Mouse (Mus musculus): ENCODE results near the gene Pear1. TPM values are rescaled to one million over a fixed set of nuclear protein-coding genes. Genes with fewer than 3 reads are reported as not detected.

Pear1 gene
- total RNA-seq, 2 experiments from 2014 or later, result 9.9 TPM

DNA sequence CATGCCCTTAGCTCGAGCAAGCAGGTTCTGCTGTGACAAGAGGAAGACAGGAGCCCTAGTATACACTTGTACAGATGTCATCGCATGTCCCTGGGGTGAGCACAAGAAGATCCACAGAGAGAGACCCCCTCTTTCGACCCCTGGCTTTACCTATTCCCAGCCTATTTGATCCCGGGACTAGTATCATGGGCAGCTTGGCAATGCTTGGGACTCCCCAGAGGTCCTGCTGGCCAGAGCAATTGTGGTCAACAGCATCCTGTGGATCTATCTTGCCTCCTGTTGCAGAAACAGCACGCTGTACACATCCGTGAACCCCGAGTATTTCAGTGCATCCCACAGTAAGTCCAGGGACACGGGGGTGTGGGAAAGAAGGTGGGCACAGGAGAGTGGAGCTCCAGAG, 12.8 kb downstream of the Pear1 start:
- no peak for DNase-seq (ENCODE audit: low spot score in 2 of 2)

DNA sequence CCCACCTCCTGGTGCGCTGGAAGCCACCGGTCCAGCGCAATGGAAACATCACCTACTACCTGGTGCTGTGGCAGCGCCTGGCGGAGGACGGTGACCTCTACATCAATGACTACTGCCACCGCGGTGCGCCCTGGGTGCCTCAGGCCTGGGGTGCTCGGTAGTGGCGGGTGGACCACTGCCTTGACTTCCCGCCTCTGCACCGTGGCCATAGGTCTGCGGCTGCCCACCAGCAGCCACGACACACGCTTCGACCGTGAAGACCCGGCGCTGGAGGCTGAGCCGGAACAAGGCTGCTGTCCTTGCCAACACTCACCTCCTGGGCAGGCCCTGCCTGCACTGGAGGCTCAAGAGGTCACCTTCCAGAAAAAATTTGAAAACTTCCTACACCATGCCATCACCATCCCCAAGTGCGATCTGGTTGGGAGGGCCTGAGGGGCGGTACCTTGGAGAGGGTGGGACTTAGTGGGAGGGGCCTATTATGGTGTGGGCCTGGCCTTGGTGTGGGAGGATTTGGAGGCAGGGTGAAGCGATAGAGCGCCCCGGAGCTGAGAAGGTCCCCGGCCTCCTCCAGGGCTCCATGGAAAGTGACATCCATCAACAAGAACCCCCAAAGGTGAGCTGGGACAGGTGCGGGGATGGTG, 14.7 kb downstream of the Pear1 start:
- no peak for DNase-seq (ENCODE audit: low spot score in 2 of 2)

DNA sequence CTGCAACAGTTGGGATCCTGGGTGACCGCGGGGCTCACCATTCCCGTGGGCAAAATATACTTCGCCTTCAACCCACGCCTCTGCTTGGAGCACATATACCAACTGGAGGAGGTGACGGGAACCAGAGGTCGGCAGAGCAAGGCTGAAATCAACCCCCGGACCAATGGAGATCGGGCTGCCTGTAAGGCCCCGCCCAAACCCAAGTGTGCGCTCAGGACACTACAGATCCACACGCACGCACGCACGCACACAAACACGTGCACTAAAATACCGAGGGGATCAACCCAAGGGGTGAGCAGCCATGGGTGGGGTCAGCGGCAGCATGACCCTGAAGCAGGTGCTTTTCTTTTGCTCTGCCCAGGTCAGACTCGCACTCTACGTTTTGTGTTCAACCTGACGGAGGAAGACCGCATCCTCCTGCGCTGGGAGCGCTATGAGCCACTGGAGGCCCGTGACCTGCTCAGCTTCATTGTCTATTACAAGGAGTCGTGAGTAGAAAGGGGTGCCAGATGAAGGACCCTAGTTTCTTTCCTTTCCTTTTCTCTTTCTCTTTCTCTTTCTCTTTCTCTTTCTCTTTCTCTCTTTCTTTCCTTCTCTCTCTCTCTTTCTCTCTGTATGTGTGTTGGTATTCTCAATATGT, 19.9 kb downstream of the Pear1 start:
- DNase-seq (ENCODE audit: low spot score in 2 of 2), result no peak

DNA sequence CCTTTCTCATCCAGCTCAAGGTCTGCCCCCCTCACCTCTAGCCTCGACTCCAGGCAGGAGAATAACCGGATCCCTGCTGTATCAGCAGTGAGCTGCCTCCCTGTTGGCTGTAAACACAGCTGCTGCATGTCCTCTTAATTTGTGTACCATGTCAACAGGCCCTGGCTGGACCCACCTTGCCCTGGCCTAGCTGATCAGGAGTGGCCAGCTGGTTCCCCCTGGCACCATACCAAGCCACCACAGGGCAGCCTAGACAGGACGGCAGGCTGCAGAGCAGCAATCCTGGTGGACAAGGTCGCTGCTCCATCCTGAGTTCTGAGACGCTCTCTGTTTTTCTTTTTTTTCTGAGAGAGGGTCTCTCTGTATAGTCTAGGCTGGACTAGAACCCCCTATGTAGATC, 22.4 kb downstream of the Pear1 start:
- DNase-seq (ENCODE audit: low spot score in 2 of 2), result no peak

DNA sequence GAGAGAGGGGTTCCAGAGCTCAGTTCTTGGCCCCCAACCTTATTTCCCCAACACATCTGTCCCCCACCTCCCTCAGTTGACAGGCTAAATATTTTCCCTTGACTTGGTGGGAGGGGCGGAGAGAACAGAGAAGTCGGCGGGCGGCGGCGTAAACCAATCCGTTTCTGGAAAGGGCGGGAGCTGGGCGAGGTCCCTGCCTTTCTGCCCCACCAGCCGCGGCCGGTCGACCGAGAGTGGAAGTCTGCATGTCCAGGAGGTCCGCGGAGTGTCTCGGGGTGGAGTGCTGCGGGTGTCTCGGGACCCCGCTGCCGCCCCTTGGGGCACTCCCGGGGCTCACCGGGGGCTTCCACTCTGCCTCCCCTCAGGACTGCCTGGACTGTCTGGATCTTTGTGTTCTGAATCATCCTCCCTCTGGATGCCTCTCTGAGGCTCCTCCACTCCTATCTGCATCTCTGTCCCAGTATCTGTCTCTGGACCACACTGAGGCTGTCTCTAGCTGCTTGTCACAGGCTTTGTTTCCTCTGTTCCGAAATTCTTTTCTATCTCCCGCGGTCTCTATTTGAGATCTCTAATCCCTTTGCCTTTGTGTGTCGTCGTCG, 27.3 kb downstream of the Pear1 start, which contains the start of gene Insrr:
TSS of gene Insrr (plus strand) at position 216 of the 599 bp plus-strand sequence.
- DNase-seq (ENCODE audit: low spot score in 2 of 2), result no peak

DNA sequence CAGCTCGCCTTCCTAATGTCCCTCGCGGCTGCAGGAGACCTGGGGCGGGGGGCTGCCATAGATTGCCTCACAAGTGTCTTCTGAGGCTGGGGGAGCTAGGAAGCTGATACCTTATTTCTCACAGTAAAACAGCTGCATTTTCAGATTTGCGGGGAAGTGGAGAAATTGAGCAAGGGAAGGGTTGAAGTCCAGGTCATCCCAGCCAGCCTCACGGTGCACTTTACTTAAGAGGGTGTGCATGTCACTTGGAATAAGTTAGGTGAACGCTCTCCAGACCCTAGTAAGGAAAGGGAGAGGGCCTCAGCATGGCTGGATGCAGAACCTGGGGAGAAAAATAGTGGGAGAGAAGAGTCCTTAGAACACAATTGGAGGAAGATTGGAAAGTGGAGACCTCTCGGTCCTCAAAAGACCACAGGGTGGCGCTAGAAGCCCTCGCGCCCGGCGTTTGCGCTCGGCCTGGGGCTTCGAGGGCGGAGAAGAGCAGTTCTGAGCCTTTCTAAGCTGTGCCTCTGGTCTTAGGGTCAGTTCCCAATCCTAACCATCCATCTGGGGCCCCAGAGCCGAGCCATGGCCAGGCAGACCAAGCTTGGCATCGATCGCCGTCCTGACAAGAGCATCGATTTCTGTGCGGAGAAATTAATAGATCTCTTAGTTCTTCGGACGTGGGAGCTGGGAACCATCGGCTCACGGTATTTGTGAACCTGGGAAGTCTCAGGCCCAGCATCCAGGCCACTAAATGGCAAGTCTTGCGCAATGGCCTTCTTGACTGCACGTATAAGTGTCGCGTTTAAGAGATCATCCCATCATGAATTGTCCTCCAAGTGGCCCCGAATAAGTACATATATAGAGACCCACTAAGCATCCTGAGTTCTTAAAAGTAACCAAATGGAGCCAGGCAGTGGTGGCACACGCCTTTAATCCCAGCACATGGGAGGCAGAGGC, 28.5 kb downstream of the Pear1 start:
- DNase-seq (ENCODE audit: low spot score in 2 of 2), result peak; percentile 71 to 74

DNA sequence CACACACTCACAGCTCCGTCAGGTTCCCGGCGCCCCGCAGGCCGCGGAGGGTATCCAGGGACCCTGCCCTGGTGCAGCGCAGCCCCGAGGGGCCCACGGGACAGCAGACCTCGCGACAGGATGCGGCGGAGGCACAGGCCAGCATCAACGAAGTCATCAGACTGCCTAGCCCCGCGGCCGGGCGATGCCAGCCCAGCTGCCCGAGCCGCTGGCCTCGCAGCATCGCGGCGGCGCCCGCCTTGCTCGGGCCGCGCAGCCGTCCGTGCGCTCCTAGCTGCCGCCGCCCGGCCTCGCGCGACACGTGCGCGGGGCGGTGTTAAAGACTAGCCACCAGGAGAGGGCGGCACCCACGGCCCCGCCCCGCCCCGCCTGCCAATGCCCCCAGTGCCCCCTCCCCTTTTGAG, 29.2 kb downstream of the Pear1 start, which contains the start of gene Ntrk1:
TSS of gene Ntrk1 (minus strand) at position 241 of the 404 bp plus-strand sequence.
- DNase-seq (ENCODE audit: low spot score in 2 of 2), result no peak

DNA sequence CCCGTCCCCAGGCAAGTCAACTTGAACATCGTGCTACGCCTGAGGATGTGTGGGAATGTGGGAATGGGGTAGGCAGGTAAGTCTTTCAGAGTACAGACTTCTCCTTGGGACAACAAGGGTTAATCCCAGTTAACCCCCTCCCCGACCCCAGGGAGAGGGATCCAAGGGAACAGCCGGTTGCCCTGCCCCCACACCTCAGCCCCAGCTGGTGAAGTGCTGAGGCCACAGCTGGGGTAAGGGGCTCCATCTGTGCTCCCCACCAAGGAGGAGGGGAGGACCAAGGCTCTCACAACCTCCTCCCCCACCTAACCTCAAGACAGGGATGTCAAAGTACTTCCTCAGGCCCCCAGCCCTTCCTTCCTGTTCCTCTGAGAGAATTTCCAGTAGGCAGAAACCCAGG, 34.3 kb downstream of the Pear1 start:
- DNase-seq (ENCODE audit: low spot score in 2 of 2), result no peak

DNA sequence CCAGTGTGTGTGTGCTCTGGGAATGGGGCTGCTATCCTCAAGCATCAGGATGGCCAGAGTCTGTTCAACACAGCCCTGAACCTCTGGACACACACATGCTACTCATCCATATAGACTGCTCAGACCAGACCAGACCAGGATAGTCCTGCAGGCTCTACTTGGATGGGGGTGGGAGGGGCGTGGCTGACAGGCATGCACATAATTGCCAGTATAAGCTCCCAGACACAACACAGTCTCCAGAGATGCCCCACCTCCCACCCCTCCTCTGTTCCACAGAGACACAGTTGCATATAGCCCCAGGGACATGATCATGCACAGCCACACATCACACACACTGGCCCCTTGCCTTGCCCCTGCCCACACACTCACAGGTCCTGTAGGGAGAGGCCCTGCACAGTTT, 34.9 kb downstream of the Pear1 start:
- DNase-seq (ENCODE audit: low spot score in 2 of 2), result no peak

DNA sequence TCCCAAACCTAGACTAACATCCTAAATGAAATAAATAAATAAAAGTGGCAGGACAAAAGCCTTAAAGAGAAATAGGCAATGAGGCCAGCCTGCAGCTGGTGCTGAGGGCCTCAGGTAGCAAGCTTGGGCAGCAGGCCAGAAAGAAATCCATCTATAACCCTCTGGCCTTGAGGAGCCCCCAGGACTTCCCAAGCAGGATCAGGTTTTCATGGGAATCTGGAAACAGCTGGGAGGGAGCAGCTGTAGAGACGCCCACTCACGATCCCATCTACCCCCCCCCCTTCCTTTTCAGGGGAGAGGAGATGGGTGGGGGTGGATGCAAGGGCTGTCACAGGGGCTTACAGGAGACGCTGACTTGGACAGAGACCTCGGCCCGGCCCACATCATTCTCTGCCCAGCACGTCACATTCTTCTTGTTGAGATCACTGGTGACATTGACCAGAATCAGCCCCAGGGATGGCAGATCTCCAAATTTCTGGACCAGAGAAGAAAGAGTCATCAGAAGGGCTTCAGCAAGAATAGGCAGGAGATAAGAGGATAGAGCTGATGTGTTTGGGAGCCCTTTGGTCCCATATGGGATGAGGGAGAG, 38.4 kb downstream of the Pear1 start:
- DNase-seq (ENCODE audit: low spot score in 2 of 2), result no peak

DNA sequence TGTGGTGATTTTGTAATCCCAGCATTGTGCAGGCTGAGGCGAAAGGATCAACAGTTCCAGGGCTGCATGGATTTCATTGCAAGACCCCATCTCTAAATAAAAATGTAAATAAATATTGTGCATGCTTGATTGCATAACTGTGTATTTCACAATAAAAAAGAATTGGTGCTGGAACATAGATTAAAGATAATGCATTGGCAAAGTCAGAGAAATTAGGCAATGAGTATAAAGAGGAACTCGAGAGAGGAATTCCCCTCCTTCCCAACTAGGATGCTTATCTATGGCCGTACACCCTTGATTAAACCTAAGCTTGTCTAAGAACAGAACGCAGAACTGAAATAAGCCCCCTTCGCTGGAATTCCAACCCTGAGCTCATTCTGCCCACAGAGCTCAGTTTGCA, 39.0 kb downstream of the Pear1 start:
- no peak for DNase-seq (ENCODE audit: low spot score in 2 of 2)

DNA sequence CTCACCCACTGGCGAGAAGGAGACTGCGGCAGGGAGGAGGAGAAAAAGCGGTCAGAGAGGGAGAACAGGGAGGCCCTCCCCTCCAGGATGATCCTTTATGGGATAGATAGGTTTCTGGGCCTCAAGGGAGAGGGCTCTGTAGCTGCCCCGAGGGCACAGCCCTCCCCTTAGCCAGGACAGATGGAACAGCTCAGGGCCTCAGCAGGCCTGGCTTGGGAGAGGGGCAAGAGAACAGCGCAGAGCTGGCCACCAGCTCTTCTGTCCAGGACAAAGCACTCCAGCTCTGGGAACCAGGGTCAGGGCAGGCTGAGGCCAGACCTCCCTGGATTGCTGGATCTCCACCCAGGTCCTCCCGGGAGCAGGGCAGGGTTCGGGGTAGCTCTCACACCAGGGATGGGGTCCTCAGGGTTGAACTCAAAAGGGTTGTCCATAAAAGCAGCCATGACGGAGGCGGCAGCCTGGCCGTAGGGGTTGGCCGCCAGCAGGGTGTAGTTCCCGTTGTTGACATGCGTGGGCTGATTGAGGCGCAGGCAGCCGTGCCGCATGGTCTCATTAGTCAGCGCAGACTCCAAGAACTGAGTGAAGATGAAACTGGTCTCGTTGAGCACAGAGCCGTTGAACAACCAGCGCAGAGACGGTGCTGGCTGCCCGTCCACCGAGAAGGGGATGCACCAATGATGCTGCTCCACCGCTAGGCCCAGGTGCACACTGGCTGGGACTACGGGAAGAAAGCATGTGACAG, 40.7 kb downstream of the Pear1 start:
- DNase-seq (ENCODE audit: low spot score in 2 of 2), result no peak

DNA sequence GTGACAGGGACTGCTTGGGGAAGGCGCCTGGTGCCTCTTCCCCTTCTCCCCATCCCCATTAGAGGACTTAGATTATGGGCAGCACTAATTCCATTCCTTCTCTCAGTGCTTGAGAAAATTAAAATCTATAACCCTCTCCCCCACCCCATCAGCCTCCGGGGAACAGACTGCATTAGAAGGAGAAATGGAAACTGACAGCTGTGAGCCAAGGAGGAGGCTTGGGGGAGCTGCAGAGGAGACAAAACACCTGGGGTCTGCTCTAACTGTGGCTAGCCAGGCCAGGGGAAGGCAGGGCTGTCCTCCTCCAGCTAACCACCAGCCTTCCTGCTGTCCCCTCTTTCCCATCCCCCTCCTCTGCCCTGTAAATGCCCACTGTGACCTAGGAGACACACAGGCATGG, 45.0 kb downstream of the Pear1 start:
- no peak for DNase-seq (ENCODE audit: low spot score in 2 of 2)

DNA sequence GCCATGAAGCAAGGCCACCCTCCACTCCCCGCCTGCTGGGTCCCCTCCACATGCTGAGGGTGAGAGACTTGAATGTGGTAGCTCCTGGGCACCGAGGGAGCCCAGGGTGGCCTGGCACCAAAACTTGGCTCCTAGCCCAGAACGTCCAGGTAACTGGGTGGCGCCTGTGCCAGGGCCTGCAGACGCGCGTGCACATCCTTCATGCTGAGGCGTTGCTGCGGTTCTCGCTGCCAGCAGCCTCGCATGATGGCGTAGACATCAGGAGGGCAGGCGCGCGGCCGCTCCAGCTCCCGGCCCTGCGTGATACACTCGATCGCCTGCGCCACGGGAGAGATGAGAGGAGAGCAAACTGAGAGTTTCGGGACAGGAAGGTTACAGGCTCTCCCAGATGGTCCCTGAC, 45.8 kb downstream of the Pear1 start:
- no peak for DNase-seq (ENCODE audit: low spot score in 2 of 2)

DNA sequence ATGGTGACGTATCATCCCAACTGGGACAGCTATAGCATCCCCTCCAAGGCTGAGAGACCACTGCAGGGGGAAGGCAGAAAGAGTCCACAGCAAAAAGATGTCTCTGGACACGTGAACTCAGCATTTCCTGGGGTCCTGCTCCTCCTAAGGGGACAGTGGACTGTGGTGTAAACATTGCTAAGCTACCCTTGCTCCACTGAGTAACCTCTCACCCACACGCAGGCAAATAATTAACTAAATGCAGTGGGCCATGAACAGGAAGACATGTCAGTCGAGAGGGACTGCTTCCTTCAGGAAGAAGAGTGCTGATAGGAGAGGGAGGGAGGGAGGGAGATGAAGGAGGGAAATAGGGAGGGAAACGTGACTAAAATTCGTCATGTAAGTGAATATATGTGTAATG, 53.0 kb downstream of the Pear1 start:
- no peak for DNase-seq (ENCODE audit: low spot score in 2 of 2)

DNA sequence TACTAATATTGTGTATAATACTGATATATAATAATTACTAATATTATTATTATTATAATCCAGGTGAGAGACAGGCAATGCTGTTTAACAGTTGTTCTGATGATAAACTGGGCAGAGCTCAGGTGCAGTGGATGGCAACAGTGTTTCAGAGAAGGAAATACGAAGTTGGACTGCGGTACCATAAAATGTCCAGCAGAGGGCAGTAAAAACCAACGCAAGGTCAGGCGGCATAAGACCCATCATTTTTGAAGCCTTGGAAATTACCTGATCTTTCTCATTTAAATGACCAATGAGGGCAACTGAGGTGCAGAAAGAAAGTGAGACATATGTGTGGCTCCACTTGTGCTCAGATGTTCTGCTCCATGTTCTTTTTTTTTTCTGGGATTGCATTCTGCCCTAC, 53.8 kb downstream of the Pear1 start:
- peak; percentile 47 to 63 for DNase-seq (ENCODE audit: low spot score in 2 of 2)

DNA sequence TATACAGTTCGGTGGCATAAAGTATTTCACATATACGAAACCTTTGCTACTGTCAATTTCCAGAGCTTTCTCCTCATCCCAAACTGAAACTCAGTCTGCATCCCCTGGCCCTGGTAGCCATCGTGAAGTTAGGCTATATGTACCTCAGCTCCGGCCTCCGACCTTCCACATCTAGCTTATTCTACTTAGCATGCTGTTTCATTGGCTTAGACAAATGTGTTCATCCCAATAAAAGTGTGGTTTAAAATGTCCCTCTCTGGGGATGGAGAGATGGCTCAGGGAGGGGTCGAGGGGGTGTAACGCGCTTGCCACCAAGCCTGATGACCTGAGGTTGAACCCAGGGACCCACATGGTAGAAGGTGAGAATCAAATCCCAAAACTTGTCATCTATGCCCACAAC, 54.6 kb downstream of the Pear1 start:
- no peak for DNase-seq (ENCODE audit: low spot score in 2 of 2)

DNA sequence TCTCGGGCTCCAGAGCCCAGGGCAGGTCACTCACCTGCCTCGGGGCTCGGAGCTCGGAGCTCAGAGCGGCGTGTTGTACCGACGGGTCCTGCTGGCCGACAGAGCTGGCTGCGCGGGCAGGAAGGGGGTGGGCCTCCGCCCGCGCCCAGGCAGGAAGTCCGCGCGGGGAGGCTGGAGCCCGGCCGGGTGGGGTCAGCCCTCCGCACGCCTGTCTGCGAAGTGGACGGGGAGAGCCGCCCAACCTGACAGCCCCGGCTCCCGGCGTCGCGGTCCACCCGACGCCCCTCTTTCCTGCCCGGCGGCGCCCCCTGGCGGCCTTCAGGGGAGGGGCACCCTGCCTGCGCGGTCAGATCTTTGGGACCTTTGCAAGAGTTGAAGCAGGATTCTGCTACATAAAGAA, 55.3 kb downstream of the Pear1 start:
- DNase-seq (ENCODE audit: low spot score in 2 of 2), result peak; percentile 69 to 75

DNA sequence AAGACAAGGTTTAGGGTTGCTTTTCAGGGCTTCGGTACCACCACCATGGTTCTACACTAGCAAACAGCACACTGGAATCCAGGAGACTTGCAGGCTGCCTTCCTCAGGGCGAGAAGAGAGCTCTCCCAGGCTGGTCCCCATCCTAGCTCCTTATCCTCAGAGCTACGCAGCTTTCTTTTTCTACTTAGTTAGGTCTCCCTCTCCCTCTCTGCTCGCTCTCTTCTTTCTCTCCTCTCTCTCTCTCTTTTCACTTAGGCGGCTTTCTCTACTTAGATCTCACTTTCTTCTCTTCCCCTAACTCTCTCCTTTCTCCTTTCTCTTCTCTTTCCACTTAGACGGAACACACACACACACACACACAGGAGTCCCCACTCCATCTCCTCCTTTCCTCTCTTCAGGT, 55.7 kb downstream of the Pear1 start:
- DNase-seq (ENCODE audit: low spot score in 2 of 2), result no peak

DNA sequence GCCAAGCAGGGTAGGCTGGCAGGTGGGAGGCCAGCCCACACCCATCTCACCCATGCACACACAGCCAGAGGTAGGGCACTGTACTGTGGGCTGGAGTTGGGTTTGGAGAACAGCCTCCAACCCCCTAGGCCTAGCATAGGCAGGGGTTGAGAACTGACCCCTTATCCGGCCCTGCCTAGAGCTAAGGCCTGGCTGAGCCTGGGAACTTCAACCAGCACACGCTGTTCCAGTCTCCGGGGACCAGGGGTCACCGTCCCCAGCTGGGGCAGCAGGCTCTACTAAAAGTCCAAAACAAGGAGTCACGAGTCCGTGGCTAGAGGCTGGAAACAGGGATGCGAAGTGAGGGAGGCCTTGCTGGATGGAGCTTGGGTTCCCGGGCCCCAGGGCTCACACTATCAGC, 56.3 kb downstream of the Pear1 start:
- no peak for DNase-seq (ENCODE audit: low spot score in 2 of 2)

DNA sequence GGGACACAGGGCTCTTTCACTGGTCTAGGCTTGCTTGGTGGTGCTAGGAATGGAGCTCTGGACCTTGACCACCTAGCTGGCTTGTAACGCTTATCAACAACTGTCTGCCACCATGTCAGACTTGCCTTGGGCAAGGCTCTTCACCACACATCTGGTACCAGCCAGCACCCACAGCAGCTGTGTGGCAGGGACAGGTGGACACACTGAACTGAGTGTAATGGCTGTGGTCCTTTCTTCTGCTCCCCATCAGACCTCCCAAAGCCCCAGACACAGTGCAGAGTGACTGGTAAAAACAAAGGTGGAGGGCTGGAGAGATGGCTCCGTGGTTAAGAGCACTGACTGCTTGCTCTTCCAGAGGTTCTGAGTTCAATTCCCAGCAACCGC, 57.8 kb downstream of the Pear1 start:
- DNase-seq (ENCODE audit: low spot score in 2 of 2), result no peak
